Mouse (Mus musculus) limb, embryonic 13.5 days (tissue): ENCODE measurements around the gene Ttf2. TPM values are rescaled to one million over a fixed set of nuclear protein-coding genes. Genes with fewer than 3 reads are reported as not detected.

ENCODE experiments used
- ATAC-seq: fragments of 200-750 bp; cut with Nextera tagmentation; 2 replicates; pipeline ENCODE4 v1.8.0; 2017; ENCODE audit warnings: low read depth, moderate number of reproducible peaks, moderate TSS enrichment; ENCODE audit not compliant: low FRiP score
- H3K27ac ChIP-seq: fragments of 300-500 bp; sonication (generic); 2 replicates; pipeline ENCODE4 v1.5.1; 2015; ENCODE audit warnings: inconsistent platforms, mild to moderate bottlenecking, moderate library complexity
- H3K27me3 ChIP-seq: fragments of 300-500 bp; sonication (generic); 2 replicates; pipeline ENCODE4 v1.6.1; 2015; ENCODE audit warnings: mild to moderate bottlenecking, inconsistent platforms
- H3K36me3 ChIP-seq: fragments of 300-500 bp; sonication (generic); 2 replicates; pipeline ENCODE4 v1.6.1; 2015; ENCODE audit warnings: inconsistent platforms, mild to moderate bottlenecking, moderate library complexity
- H3K4me1 ChIP-seq: fragments of 300-500 bp; sonication (generic); 2 replicates; pipeline ENCODE4 v1.6.1; 2015; ENCODE audit warnings: inconsistent platforms
- H3K4me2 ChIP-seq: fragments of 300-500 bp; sonication (generic); replicated peaks from 2 replicates; pipeline ENCODE4 v1.6.1; 2015; ENCODE audit warnings: inconsistent platforms, mild to moderate bottlenecking, moderate library complexity
- H3K4me3 ChIP-seq: fragments of 300-500 bp; sonication (generic); 2 replicates; pipeline ENCODE4 v1.5.1; 2015; ENCODE audit warnings: moderate library complexity, mild to moderate bottlenecking, inconsistent platforms
- H3K9ac ChIP-seq: fragments of 300-500 bp; sonication (generic); 2 replicates; pipeline ENCODE4 v1.6.1; 2015; ENCODE audit warnings: mild to moderate bottlenecking, inconsistent platforms
- H3K9me3 ChIP-seq: fragments of 300-500 bp; sonication (generic); 2 replicates; pipeline ENCODE4 v1.6.1; 2016; ENCODE audit warnings: inconsistent platforms
- WGBS: fragments of 180-500 bp; shearing (Covaris S2); methylation state at CpG from one replicate; pipeline ENCODE4 v1.1.7; 2015; 5-methylcytosine and 5-hydroxymethylcytosine counted together
- polyA plus RNA-seq: library from polyadenylated mRNA; unstranded; fragments of >200 nt; fragmentation: Nextera tagmentation; extraction: Ambion mirVana; gene quantifications from 2 replicates; pipeline ENCODE4 v1.2.1, GENCODE M21; 2015

Ttf2 gene
- polyA plus RNA-seq, 1 experiment from 2014 or later: 17.5 TPM

GRCm38 (mm10) chr3:100924065-100924732, 45.3 kb downstream of the Ttf2 start:
- Histone ChIP-seq H3K4me3 (no peak overlapping the region), H3K4me1 (peaks cover 49% of the 10 kb centered on the region)

DNA sequence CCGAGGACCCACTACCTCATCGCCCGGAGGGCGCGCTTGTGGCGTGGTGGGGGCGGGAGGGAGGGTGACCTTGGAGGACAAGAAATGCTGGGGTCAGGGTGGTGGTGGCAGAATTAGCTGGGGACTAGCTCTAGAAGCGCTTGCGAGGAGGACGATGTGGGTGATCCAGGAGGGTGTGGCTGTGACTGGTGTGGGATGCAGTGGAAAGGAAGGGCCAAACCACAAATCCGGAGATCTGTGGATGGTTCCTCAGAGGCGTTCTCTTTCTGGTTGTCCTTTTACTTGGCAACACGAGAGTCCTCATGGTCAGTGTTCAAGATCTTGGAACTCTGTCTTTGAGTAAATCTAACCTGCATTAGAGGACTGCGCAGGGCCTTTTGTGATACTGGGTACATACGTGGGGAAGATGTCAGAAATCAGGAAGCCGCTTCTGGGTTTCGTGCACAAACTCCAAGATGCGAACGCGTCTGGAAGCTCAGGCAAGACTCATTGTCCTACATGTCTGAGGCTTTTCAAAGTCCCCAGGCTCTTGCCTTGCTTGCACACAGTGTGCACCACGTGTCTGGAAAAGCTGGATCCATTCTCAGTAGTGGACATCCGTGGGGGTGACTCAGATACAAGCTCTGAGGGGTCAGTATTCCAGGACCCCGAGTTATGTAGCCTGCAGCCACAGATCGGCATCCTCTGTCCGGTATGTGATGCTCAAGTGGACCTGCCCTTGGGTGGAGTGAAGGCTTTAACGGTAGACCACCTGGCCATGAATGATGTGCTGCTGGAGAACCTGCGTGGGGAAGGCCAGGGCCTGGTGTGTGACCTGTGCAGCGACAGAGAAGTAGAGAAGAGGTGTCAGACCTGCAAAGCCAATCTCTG, 46.7 kb downstream of the Ttf2 start:
- H3K4me3 ChIP-seq: peak overlapping the region; percentile 59
- no peaks in the 10 kb centered on the region for H3K9me3 ChIP-seq
- H3K9ac ChIP-seq: peak overlapping the region; percentile 73
- H3K27me3 ChIP-seq: no peaks in the 10 kb centered on the region
- H3K27ac ChIP-seq: peak overlapping the region; percentile 55; the same call in 1 of the 2 replicates
- H3K36me3 ChIP-seq: peaks cover 11% of the 10 kb centered on the region
- H3K4me1 ChIP-seq: peaks cover 49% of the 10 kb centered on the region
- 36% methylated on average over 28 of the region's 28 CpGs for WGBS
- H3K4me2 ChIP-seq: peak overlapping the region; percentile 77
- ATAC-seq: peak; percentile 48

More at GRCm38 (mm10) chr3:100924065-100924732, 45.3 kb downstream of the Ttf2 start:
- no peak overlapping the region for H3K9ac ChIP-seq
- no peaks in the 10 kb centered on the region for H3K9me3 ChIP-seq
- 71% methylated on average over 6 of the region's 6 CpGs for WGBS
- peaks cover 26% of the 10 kb centered on the region for H3K36me3 ChIP-seq
- H3K27me3 ChIP-seq: no peaks in the 10 kb centered on the region
- no peak overlapping the region for H3K4me2 ChIP-seq
- H3K27ac ChIP-seq: no peak overlapping the region
- ATAC-seq: no peak

DNA sequence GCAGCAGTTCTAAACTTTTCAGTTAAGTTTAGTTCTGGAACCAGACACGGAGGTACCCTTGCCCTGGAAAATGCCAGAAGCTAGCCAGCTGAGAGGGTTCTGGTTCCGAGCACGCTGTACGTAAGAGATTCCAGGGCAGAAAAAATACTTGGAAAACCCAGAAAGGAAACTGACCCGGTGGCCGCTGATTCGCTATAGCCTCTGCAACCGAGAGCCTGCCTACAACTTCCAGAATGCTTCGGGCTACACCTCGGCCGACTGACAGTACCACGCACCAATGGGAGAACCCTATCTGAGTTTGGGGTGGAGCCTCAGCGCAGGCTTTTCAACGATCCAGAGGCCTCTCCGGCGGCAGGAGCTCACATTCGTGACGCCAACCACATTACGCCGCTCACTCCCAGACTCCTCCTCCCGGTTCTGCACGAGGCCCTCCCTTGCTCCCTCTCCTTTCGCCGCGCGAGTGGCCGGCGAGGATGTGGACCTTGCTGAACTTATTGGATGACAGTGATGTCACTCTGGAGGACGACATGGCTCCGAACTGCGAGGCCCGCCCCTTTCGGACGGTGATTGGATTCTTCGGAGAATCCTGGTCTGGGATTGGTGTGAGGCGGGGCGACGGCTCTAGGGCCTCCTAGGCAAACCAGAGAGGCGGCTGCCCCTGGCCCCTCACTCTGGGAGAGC, 47.5 kb downstream of the Ttf2 start, which contains the start of gene Trim45:
Gene Trim45, plus strand, starts transcription at position 378 of the 681 bp plus-strand sequence.
- under 1% methylated on average over 39 of the region's 39 CpGs for WGBS
- Histone ChIP-seq H3K4me3 (peak within 1 kb of the TSS; percentile 59), H3K27ac (peak within 1 kb of the TSS; percentile 79), H3K4me1 (peaks cover 48% of the 10 kb centered on the region), H3K9ac (peak within 1 kb of the TSS; percentile 76), H3K36me3 (peaks cover 10% of the 10 kb centered on the region; the same call in 1 of the 2 replicates), H3K27me3 (no peaks in the 10 kb centered on the region), H3K9me3 (no peaks in the 10 kb centered on the region), H3K4me2 (peak within 1 kb of the TSS; percentile 77)
- peak; percentile 99 for ATAC-seq

GRCm38 (mm10) chr3:100920611-100921140, 48.8 kb downstream of the Ttf2 start:
- 80% methylated on average over 9 of the region's 9 CpGs for WGBS
- Histone ChIP-seq H3K27me3 (no peaks in the 10 kb centered on the region), H3K4me1 (peaks cover 35% of the 10 kb centered on the region), H3K4me3 (no peak overlapping the region; the same call in 1 of the 2 replicates), H3K4me2 (no peak overlapping the region; the same call in 1 of the 2 replicates), H3K27ac (no peak overlapping the region), H3K36me3 (peaks cover 6% of the 10 kb centered on the region; the same call in 1 of the 2 replicates), H3K9ac (no peak overlapping the region), H3K9me3 (no peaks in the 10 kb centered on the region)
- ATAC-seq: no peak

DNA sequence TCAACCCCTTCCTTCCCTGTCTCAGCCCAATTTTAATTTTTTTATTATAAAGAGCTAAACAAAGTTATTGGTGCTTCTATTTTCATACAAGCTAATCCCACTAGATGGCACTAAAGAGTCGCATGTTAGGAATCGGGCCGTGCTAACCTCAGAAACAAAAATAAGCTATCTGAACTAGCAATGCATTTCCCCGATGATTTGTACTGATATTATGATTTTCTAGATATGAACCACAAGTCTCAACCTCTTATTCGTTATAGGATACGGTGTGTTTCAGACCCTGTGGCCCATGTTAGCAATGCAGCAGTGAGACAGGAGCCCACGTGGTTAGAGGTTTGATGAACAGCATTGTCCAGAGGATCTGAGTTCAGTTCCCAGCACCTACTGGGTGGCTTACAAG, 52.6 kb downstream of the Ttf2 start:
- Histone ChIP-seq H3K27ac (no peak overlapping the region), H3K27me3 (no peaks in the 10 kb centered on the region), H3K9ac (no peak overlapping the region), H3K4me3 (no peak overlapping the region), H3K36me3 (no peaks in the 10 kb centered on the region), H3K4me1 (peaks cover 8% of the 10 kb centered on the region), H3K9me3 (no peaks in the 10 kb centered on the region), H3K4me2 (no peak overlapping the region)
- no peak for ATAC-seq
- 21% methylated on average over 7 of the region's 7 CpGs for WGBS

- peak; percentile 34; the same call in 1 of the 2 replicates for ATAC-seq
- 47% methylated on average over 7 of the region's 7 CpGs for WGBS
- Histone ChIP-seq H3K9me3 (no peaks in the 10 kb centered on the region), H3K4me2 (peak overlapping the region; percentile 16; the same call in 1 of the 2 replicates), H3K27ac (no peak overlapping the region; the same call in 1 of the 2 replicates), H3K27me3 (no peaks in the 10 kb centered on the region), H3K4me3 (no peak overlapping the region), H3K9ac (peak overlapping the region; percentile 35; the same call in 1 of the 2 replicates), H3K36me3 (no peaks in the 10 kb centered on the region), H3K4me1 (peaks cover 29% of the 10 kb centered on the region)
These were observed 57.8 kb downstream of the Ttf2 start for GRCm38 (mm10) chr3:100911498-100912213.

DNA sequence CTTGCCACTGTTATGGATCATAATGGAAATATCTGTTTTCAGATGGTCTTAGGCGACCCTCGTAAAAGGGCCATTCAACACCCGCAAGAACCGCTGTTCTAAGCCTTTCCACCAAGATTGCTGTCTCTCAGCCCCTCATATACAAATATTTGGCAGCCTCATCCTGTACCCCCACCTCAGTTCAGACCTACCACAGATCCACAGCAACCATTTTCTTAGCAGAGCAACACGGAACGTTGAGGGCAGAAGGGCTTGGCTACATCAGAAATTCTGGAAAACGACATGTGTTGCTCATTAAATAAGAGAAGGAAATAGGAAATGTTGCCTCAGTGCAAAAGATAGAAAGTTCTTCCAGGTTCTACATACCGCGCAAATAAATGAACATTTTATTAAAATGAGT, 58.4 kb downstream of the Ttf2 start:
- 0 out of 2 replicates have a peak overlapping the region, but pooled peaks have one; percentile 22 for H3K27ac ChIP-seq

GRCm38 (mm10) chr3:100910621-100911020, 58.8 kb downstream of the Ttf2 start:
- 35% methylated on average over 5 of the region's 5 CpGs for WGBS
- Histone ChIP-seq H3K27ac (0 out of 2 replicates have a peak overlapping the region, but pooled peaks have one; percentile 22), H3K27me3 (no peaks in the 10 kb centered on the region), H3K4me3 (no peak overlapping the region), H3K9me3 (no peaks in the 10 kb centered on the region), H3K36me3 (no peaks in the 10 kb centered on the region), H3K9ac (no peak overlapping the region), H3K4me1 (peaks cover 29% of the 10 kb centered on the region), H3K4me2 (no peak overlapping the region)
- no peak for ATAC-seq

More for the DNA sequence above, 58.4 kb downstream of the Ttf2 start:
- Histone ChIP-seq H3K27me3 (no peaks in the 10 kb centered on the region), H3K4me2 (peak overlapping the region; percentile 16; the same call in 1 of the 2 replicates), H3K4me1 (peaks cover 29% of the 10 kb centered on the region), H3K9me3 (no peaks in the 10 kb centered on the region), H3K9ac (no peak overlapping the region), H3K36me3 (no peaks in the 10 kb centered on the region), H3K4me3 (no peak overlapping the region)
- 41% methylated on average over 9 of the region's 9 CpGs for WGBS
- ATAC-seq: no peak

- peaks cover 29% of the 10 kb centered on the region for H3K4me1 ChIP-seq
- no peak overlapping the region for H3K27ac ChIP-seq
- H3K9ac ChIP-seq: no peak overlapping the region
- H3K27me3 ChIP-seq: no peaks in the 10 kb centered on the region
- H3K36me3 ChIP-seq: no peaks in the 10 kb centered on the region
- 41% methylated on average over 6 of the region's 6 CpGs for WGBS
- no peaks in the 10 kb centered on the region for H3K9me3 ChIP-seq
- no peak overlapping the region for H3K4me3 ChIP-seq
- peak; percentile 68; the same call in 1 of the 2 replicates for ATAC-seq
- no peak overlapping the region for H3K4me2 ChIP-seq
These were observed 60.9 kb downstream of the Ttf2 start for GRCm38 (mm10) chr3:100908594-100908993.

DNA sequence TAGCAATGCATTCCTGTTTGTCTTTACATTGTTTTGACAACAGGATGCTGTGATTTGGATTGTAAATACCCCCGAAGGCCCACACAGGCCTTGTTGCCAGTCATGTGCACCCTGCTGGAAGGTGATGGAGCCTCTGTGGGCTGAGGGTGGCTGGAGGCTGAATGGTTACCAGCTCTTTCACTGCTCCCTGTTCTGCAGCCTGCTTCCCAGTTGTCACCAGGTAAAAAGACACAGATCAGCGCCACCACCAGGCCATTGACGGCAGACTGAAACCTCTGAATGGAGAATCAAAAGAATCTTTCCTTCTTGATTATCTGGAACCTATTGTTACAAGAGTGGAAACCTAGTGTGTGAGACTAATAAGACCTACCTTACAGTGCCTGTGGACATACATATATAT, 62.5 kb downstream of the Ttf2 start:
- no peak overlapping the region for H3K27ac ChIP-seq
- H3K4me3 ChIP-seq: no peak overlapping the region
- H3K27me3 ChIP-seq: no peaks in the 10 kb centered on the region
- ATAC-seq: no peak
- H3K9ac ChIP-seq: no peak overlapping the region
- H3K4me2 ChIP-seq: no peak overlapping the region
- H3K9me3 ChIP-seq: no peaks in the 10 kb centered on the region
- H3K4me1 ChIP-seq: peaks cover 26% of the 10 kb centered on the region
- H3K36me3 ChIP-seq: no peaks in the 10 kb centered on the region
- WGBS: 33% methylated on average over 3 of the region's 3 CpGs

- H3K4me1 ChIP-seq: peaks cover 18% of the 10 kb centered on the region
- no peak overlapping the region for H3K9ac ChIP-seq
- no peaks in the 10 kb centered on the region for H3K27me3 ChIP-seq
- 68% methylated on average over 6 of the region's 6 CpGs for WGBS
- no peak for ATAC-seq
- no peaks in the 10 kb centered on the region for H3K36me3 ChIP-seq
- H3K4me2 ChIP-seq: no peak overlapping the region
- H3K27ac ChIP-seq: no peak overlapping the region
- no peak overlapping the region for H3K4me3 ChIP-seq
- no peaks in the 10 kb centered on the region for H3K9me3 ChIP-seq
These were observed 63.3 kb downstream of the Ttf2 start for GRCm38 (mm10) chr3:100906128-100906527.
